Mouse (Mus musculus) bone marrow, adult 2 months (tissue): ENCODE results near the gene Dlgap1.

Experiments
- CTCF ChIP-seq: fragments of 200-500 bp; IDR thresholded peaks from 2 replicates; pipeline ENCODE4 v1.5.1; 2011; ENCODE audit warnings: low read length, control low read depth; ENCODE audit not compliant: control insufficient read depth, insufficient read depth
- POLR2A ChIP-seq: fragments of 200-500 bp; IDR thresholded peaks from 2 replicates; pipeline ENCODE4 v1.6.1; 2011; ENCODE audit warnings: low read depth, mild to moderate bottlenecking, control low read depth, low read length, borderline replicate concordance; ENCODE audit not compliant: control insufficient read depth

- TF ChIP-seq POLR2A, result no peak
- TF ChIP-seq CTCF, result no peak
Measured at GRCm38 (mm10) chr17:70796940-70797772, 828.3 kb downstream of the Dlgap1 start.
